Mouse (Mus musculus): Measurements from ENCODE around the gene Prss48.

GRCm38 (mm10) chr3:85955269-85955668, 47.0 kb downstream of the Prss48 start:
- TF ChIP-seq POLR2A (IDR thresholded peaks at IDR 0.05; ENCODE audit: insufficient read depth, low read depth, low read length) = no peak
- no peak for TF ChIP-seq CTCF (IDR thresholded peaks at IDR 0.05)
- TF ChIP-seq EP300 (IDR thresholded peaks at IDR 0.05; ENCODE audit: insufficient read depth, low read depth, low read length) = no peak
